Comparison of ENCODE assay signal across 7 mouse cellular contexts in genomic region chr2:105399085-105399891, GRCm38 (mm10). TPM values are rescaled to one million over a fixed set of nuclear protein-coding genes. Genes with fewer than 3 reads are reported as not detected.
DNase-seq lines count a peak whose midpoint lies in the region; ATAC-seq lines count a peak whose summit lies in the region.

Rcn1 (minus strand) TSS chr2:105399319.

- H3K4me3 ChIP-seq in intestine, embryonic 14.5 days (ENCODE audit: low read depth, low read length): peak within 1 kb of the TSS; percentile 80
- peak within 1 kb of the TSS; percentile 85 for H3K4me3 ChIP-seq in limb, embryonic 10.5 days
- peak within 1 kb of the TSS; percentile 75 for H3K4me3 ChIP-seq in midbrain, embryonic 12.5 days

- H3K36me3 ChIP-seq in intestine, embryonic 14.5 days (ENCODE audit: control insufficient read depth, insufficient read depth, low read length): peaks cover 13% of the 10 kb centered on the region
- peaks cover 23% of the 10 kb centered on the region for H3K36me3 ChIP-seq in limb, embryonic 10.5 days
- no peaks in the 10 kb centered on the region for H3K36me3 ChIP-seq in midbrain, embryonic 12.5 days

- peak within 1 kb of the TSS; percentile 89 for H3K9ac ChIP-seq in intestine, embryonic 14.5 days (ENCODE audit: low read length)
- H3K9ac ChIP-seq in midbrain, embryonic 12.5 days (replicated peaks): peak within 1 kb of the TSS; percentile 75

- ATAC-seq in intestine, embryonic 14.5 days (replicated peaks; ENCODE audit: low FRiP score, low TSS enrichment, low read depth): peak; percentile 96
- peak; percentile 90 for ATAC-seq in midbrain, embryonic 12.5 days (ENCODE audit: low FRiP score, low read depth)

- peak within 1 kb of the TSS; percentile 88 for H3K27ac ChIP-seq in intestine, embryonic 14.5 days (ENCODE audit: low read depth)
- H3K27ac ChIP-seq in limb, embryonic 10.5 days: peak within 1 kb of the TSS; percentile 98
- H3K27ac ChIP-seq in midbrain, embryonic 12.5 days (replicated peaks): peak within 1 kb of the TSS; percentile 66

- DNase-seq in adrenal gland, postnatal 10 days: peak; percentile 87
- DNase-seq in embryo, embryonic 11.5 days (ENCODE audit: low read depth, low spot score): peak; percentile 83
- peak; percentile 71 to 74 for DNase-seq in gastrocnemius, postnatal 36 days
- peak; percentile 91 for DNase-seq in intestine, embryonic 14.5 days (ENCODE audit: low spot score)
- peak; percentile 89 for DNase-seq in limb, embryonic 10.5 days (ENCODE audit: low spot score)
- DNase-seq in spleen, adult 12 weeks (ENCODE audit: low spot score): peak; percentile 29

- H3K27me3 ChIP-seq in intestine, embryonic 14.5 days (replicated peaks; ENCODE audit: control insufficient read depth, insufficient read depth, low read length): no peaks in the 10 kb centered on the region
- no peaks in the 10 kb centered on the region for H3K27me3 ChIP-seq in limb, embryonic 10.5 days (ENCODE audit: low read depth, poor library complexity, severe bottlenecking)
- H3K27me3 ChIP-seq in midbrain, embryonic 12.5 days: peaks cover 42% of the 10 kb centered on the region

- WGBS in intestine, embryonic 14.5 days: 1% methylated on average over 55 of the region's 57 CpGs
- WGBS in limb, embryonic 10.5 days: 1% methylated on average over 55 of the region's 57 CpGs
- WGBS in midbrain, embryonic 12.5 days: 1% methylated on average over 56 of the region's 57 CpGs

- intact Hi-C loops in gastrocnemius, postnatal 36 days (cut with DNase I): no loop called here

- no peaks in the 10 kb centered on the region for H3K9me3 ChIP-seq in intestine, embryonic 14.5 days (ENCODE audit: control insufficient read depth, low read length)
- no peaks in the 10 kb centered on the region for H3K9me3 ChIP-seq in limb, embryonic 10.5 days (replicated peaks)
- H3K9me3 ChIP-seq in midbrain, embryonic 12.5 days: no peaks in the 10 kb centered on the region

- peak within 1 kb of the TSS; percentile 68 for H3K4me2 ChIP-seq in intestine, embryonic 14.5 days (ENCODE audit: low read length)
- peak within 1 kb of the TSS; percentile 96 for H3K4me2 ChIP-seq in midbrain, embryonic 12.5 days (replicated peaks)

- peaks cover 23% of the 10 kb centered on the region for H3K4me1 ChIP-seq in intestine, embryonic 14.5 days (replicated peaks; ENCODE audit: control insufficient read depth, insufficient read depth, low read length)
- peaks cover 26% of the 10 kb centered on the region for H3K4me1 ChIP-seq in limb, embryonic 10.5 days
- peaks cover 21% of the 10 kb centered on the region for H3K4me1 ChIP-seq in midbrain, embryonic 12.5 days

RNA-seq across cellular contexts. Expression of gene Rcn1, which starts in this region (rescaled TPM):
- total RNA-seq in adrenal gland, postnatal 10 days (2021): 10 to 100 TPM; 63.7 to 86.3 TPM
- total RNA-seq in gastrocnemius, postnatal 36 days (2021): 1 to 10 TPM; 8.6 to 9.4 TPM
- polyA plus RNA-seq in intestine, embryonic 14.5 days (2014; fragmentation: Nextera tagmentation; extraction: Ambion mirVana): 122 and 143 TPM in 2 replicates
- polyA plus RNA-seq in limb, embryonic 10.5 days (2016; fragmentation: Nextera tagmentation; extraction: Ambion mirVana): 96.8 and 116 TPM in 2 replicates
- 89.9 and 95.7 TPM in 2 replicates for polyA plus RNA-seq in midbrain, embryonic 12.5 days (2016; fragmentation: Nextera tagmentation; extraction: Ambion mirVana)

Comparison
In these comparisons a context has a peak if more than half of its experiments do, and no peak if none do; other contexts are left out.
1. Peak in every context shown above with its lines: DNase-seq, ATAC-seq, H3K4me3 ChIP-seq and H3K27ac ChIP-seq.
2. RNA of gene Rcn1 (total RNA-seq): 63.7 to 86.3 TPM in adrenal gland, postnatal 10 days; 8.6 to 9.4 TPM in gastrocnemius, postnatal 36 days; every median in the first group is over 4 times any median in the second.
3. DNase-seq: peak in every context shown above with its lines; median percentile 91 in intestine, embryonic 14.5 days; 89 in limb, embryonic 10.5 days; 87 in adrenal gland, postnatal 10 days; 83 in embryo, embryonic 11.5 days; 72 in gastrocnemius, postnatal 36 days; 29 in spleen, adult 12 weeks.